Mouse (Mus musculus) spleen, postnatal 10 days (tissue): ENCODE data around the gene Pomc.
A peak's percentile ranks its signal among the peaks of the same experiment; 100 is the strongest.
"Not testable (repeated sequence)": the region's sequence is repeated elsewhere in the genome, so short reads cannot be mapped to it uniquely, and the experiment has no call there.

Experiments
- DNase-seq, 2 experiments: peaks; one replicate each; pipeline ENCODE4 v3.0.0; 2021 to 2022; ENCODE audit warnings: low spot score in 2 of 2

The Pomc gene

GRCm38 (mm10) chr12:3954651-3955050, at the start of gene Pomc:
TSS of gene Pomc (plus strand) at chr12:3954951.
- DNase-seq, result no peak

- DNase-seq, result no peak
Observed at GRCm38 (mm10) chr12:3905436-3905835, 49.3 kb upstream of the Pomc start.

- no peak for DNase-seq
Observed at GRCm38 (mm10) chr12:3906308-3906707, 48.4 kb upstream of the Pomc start.

- DNase-seq, result no peak
Observed at GRCm38 (mm10) chr12:3907008-3907407, 47.7 kb upstream of the Pomc start.

- DNase-seq, result no peak
Observed at GRCm38 (mm10) chr12:3907418-3907817, 47.3 kb upstream of the Pomc start.

- DNase-seq, result no peak
Observed at GRCm38 (mm10) chr12:3910466-3911093, 44.2 kb upstream of the Pomc start.

- DNase-seq, result no peak
Observed at GRCm38 (mm10) chr12:3911831-3912348, 42.9 kb upstream of the Pomc start.

GRCm38 (mm10) chr12:3915852-3916251, 38.9 kb upstream of the Pomc start:
- no peak for DNase-seq

- DNase-seq, result no peak
Observed at GRCm38 (mm10) chr12:3917668-3918341, 36.9 kb upstream of the Pomc start.

GRCm38 (mm10) chr12:3918577-3918976, 36.2 kb upstream of the Pomc start:
- DNase-seq, result no peak

- DNase-seq, result no peak
Observed at GRCm38 (mm10) chr12:3919423-3919822, 35.3 kb upstream of the Pomc start.

GRCm38 (mm10) chr12:3926127-3926526, 28.6 kb upstream of the Pomc start:
- DNase-seq, result peak; percentile 36 to 78

- no peak for DNase-seq
Observed at GRCm38 (mm10) chr12:3928841-3929240, 25.9 kb upstream of the Pomc start.

GRCm38 (mm10) chr12:3930090-3930865, 24.5 kb upstream of the Pomc start:
- not testable (repeated sequence) for DNase-seq

- no peak for DNase-seq
Observed at GRCm38 (mm10) chr12:3942026-3942425, 12.7 kb upstream of the Pomc start.

- no peak for DNase-seq
Observed at GRCm38 (mm10) chr12:3944454-3945073, 10.2 kb upstream of the Pomc start.

- no peak for DNase-seq
Observed at GRCm38 (mm10) chr12:3947503-3947902, 7.2 kb upstream of the Pomc start.

GRCm38 (mm10) chr12:3955371-3955770, 620 bp downstream of the Pomc start:
- DNase-seq, result no peak

GRCm38 (mm10) chr12:3956351-3956750, 1.6 kb downstream of the Pomc start:
- no peak for DNase-seq

- DNase-seq, result peak; percentile 33 to 82
Observed at GRCm38 (mm10) chr12:3959791-3960543, 5.2 kb downstream of the Pomc start.

GRCm38 (mm10) chr12:3960553-3960952, 5.8 kb downstream of the Pomc start:
- no peak for DNase-seq
